ENCODE assay signal across 8 mouse cellular contexts in the genomic region with DNA sequence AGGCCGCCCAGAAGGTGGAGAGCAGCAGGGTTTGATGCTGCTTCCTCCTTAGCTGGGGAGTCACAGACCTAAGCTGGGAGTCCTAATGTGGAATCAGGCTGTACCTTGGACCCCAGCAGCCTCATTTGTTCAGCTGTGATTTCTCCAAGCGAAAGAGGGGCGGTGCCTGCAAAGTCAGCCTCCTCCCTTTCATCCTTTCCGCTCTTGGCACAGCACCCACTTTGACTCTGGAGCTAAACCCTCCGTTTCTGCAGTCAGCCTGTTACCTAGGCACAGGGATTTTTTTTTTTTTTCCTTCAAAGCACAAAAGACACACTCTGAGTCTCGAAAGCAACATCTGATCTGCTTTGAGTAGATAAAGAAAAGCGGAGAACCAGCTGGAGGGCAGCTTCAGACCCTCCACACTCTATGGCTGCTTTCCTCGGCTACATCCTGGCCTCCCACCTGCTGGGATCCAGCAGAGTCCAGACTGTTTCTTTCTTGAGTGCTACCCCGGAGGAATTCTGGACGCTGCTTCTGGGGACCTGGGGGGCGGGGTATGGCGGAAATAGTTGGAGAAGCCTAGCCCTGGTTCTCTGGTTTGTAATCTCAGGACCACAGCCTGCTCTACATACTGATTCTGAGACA. TPM values are rescaled to one million over a fixed set of nuclear protein-coding genes. Genes with fewer than 3 reads are reported as not detected.
DNase-seq lines count a peak whose midpoint lies in the region; ATAC-seq lines count a peak whose summit lies in the region.

No protein-coding gene starts in this region.

- DNase-seq in left cerebral cortex, adult 18-20 months (ENCODE audit: low spot score in 2 of 2): peak; percentile 47 to 53
- DNase-seq in left cerebral cortex, adult 11 months (ENCODE audit: low spot score): no peak
- peak; percentile 42 for DNase-seq in embryo, embryonic 10.5 days (ENCODE audit: low spot score)
- no peak for DNase-seq in thymus, postnatal 10 days (ENCODE audit: low spot score in 2 of 2)

- peak overlapping the region; percentile 59 for H3K27ac ChIP-seq in heart, embryonic 13.5 days (replicated peaks)
- H3K27ac ChIP-seq in kidney, embryonic 15.5 days: peak overlapping the region; percentile 78
- H3K27ac ChIP-seq in liver, embryonic 15.5 days (replicated peaks): peak overlapping the region; percentile 53
- H3K27ac ChIP-seq in neural tube, embryonic 14.5 days (ENCODE audit: low read depth, low read length): peak overlapping the region; percentile 6

- peaks cover 25% of the 10 kb centered on the region for H3K4me1 ChIP-seq in heart, embryonic 13.5 days
- H3K4me1 ChIP-seq in kidney, embryonic 15.5 days: peaks cover 24% of the 10 kb centered on the region
- peaks cover 12% of the 10 kb centered on the region for H3K4me1 ChIP-seq in liver, embryonic 15.5 days (replicated peaks)
- H3K4me1 ChIP-seq in neural tube, embryonic 14.5 days (ENCODE audit: control insufficient read depth, insufficient read depth, low read length): peaks cover 12% of the 10 kb centered on the region; the same call in 1 of the 2 replicates

- H3K4me2 ChIP-seq in heart, embryonic 13.5 days: peak overlapping the region; percentile 68
- H3K4me2 ChIP-seq in kidney, embryonic 15.5 days: peak overlapping the region; percentile 49
- peak overlapping the region; percentile 37 for H3K4me2 ChIP-seq in liver, embryonic 15.5 days
- peak overlapping the region; percentile 7 for H3K4me2 ChIP-seq in neural tube, embryonic 14.5 days (ENCODE audit: low read depth, low read length)

- no peaks in the 10 kb centered on the region for H3K36me3 ChIP-seq in heart, embryonic 13.5 days
- no peaks in the 10 kb centered on the region for H3K36me3 ChIP-seq in kidney, embryonic 15.5 days
- no peaks in the 10 kb centered on the region for H3K36me3 ChIP-seq in liver, embryonic 15.5 days (replicated peaks)
- H3K36me3 ChIP-seq in neural tube, embryonic 14.5 days (ENCODE audit: control insufficient read depth, insufficient read depth, low read length): no peaks in the 10 kb centered on the region

- ATAC-seq in heart, embryonic 13.5 days (ENCODE audit: extremely low read depth, insufficient number of reproducible peaks, low FRiP score, low TSS enrichment): no peak
- ATAC-seq in kidney, embryonic 15.5 days (replicated peaks; ENCODE audit: low FRiP score): peak; percentile 38; the same call in 1 of the 2 replicates
- peak; percentile 53 for ATAC-seq in liver, embryonic 15.5 days (ENCODE audit: insufficient read depth)
- peak; percentile 32; the same call in 1 of the 2 replicates for ATAC-seq in neural tube, embryonic 14.5 days (ENCODE audit: low read depth)

- H3K4me3 ChIP-seq in heart, embryonic 13.5 days: peak overlapping the region; percentile 36
- peak overlapping the region; percentile 17 for H3K4me3 ChIP-seq in kidney, embryonic 15.5 days (replicated peaks)
- peak overlapping the region; percentile 18 for H3K4me3 ChIP-seq in liver, embryonic 15.5 days (replicated peaks)
- no peak overlapping the region for H3K4me3 ChIP-seq in neural tube, embryonic 14.5 days (ENCODE audit: low read depth, low read length)

- WGBS in heart, embryonic 13.5 days: 5% methylated on average over 12 of the region's 12 CpGs
- WGBS in kidney, embryonic 15.5 days: 11% methylated on average over 12 of the region's 12 CpGs
- 15% methylated on average over 12 of the region's 12 CpGs for WGBS in liver, embryonic 15.5 days (ENCODE audit: insufficient replicate concordance)
- WGBS in neural tube, embryonic 14.5 days: 15% methylated on average over 12 of the region's 12 CpGs

- no peaks in the 10 kb centered on the region for H3K9me3 ChIP-seq in heart, embryonic 13.5 days
- H3K9me3 ChIP-seq in kidney, embryonic 15.5 days (replicated peaks): no peaks in the 10 kb centered on the region
- H3K9me3 ChIP-seq in liver, embryonic 15.5 days (replicated peaks): no peaks in the 10 kb centered on the region
- H3K9me3 ChIP-seq in neural tube, embryonic 14.5 days (ENCODE audit: control insufficient read depth, low read length): no peaks in the 10 kb centered on the region

- no peaks in the 10 kb centered on the region for H3K27me3 ChIP-seq in heart, embryonic 13.5 days (replicated peaks)
- H3K27me3 ChIP-seq in kidney, embryonic 15.5 days: no peaks in the 10 kb centered on the region
- no peaks in the 10 kb centered on the region for H3K27me3 ChIP-seq in liver, embryonic 15.5 days
- no peaks in the 10 kb centered on the region for H3K27me3 ChIP-seq in neural tube, embryonic 14.5 days (ENCODE audit: control insufficient read depth, insufficient read depth, low read length)

- H3K9ac ChIP-seq in heart, embryonic 13.5 days: peak overlapping the region; percentile 70
- no peak overlapping the region for H3K9ac ChIP-seq in kidney, embryonic 15.5 days
- H3K9ac ChIP-seq in liver, embryonic 15.5 days: no peak overlapping the region
- 0 out of 2 replicates have a peak overlapping the region, but pooled peaks have one; percentile 26 for H3K9ac ChIP-seq in neural tube, embryonic 14.5 days (replicated peaks; ENCODE audit: low read depth, low read length)

RNA-seq across cellular contexts. Expression of a gene that starts 25.1 kb away (rescaled TPM):
- total RNA-seq in left cerebral cortex, adult 18-20 months (2021): not detected
- polyA plus RNA-seq in heart, embryonic 13.5 days (2015; fragmentation: Nextera tagmentation; extraction: Ambion mirVana): not detected in 2 replicates
- not detected in 2 replicates for polyA plus RNA-seq in kidney, embryonic 15.5 days (2015; fragmentation: Nextera tagmentation; extraction: Ambion mirVana)
- not detected in 2 replicates for polyA plus RNA-seq in liver, embryonic 15.5 days (2015; fragmentation: Nextera tagmentation; extraction: Ambion mirVana)
- not detected in 2 replicates for polyA plus RNA-seq in neural tube, embryonic 14.5 days (2014; fragmentation: Nextera tagmentation; extraction: Ambion mirVana)

RNA-seq across cellular contexts. Expression of a gene that starts 39.6 kb away (rescaled TPM):
- total RNA-seq in left cerebral cortex, adult 18-20 months (2021): under 1 TPM; 0.66 to 0.70 TPM
- polyA plus RNA-seq in heart, embryonic 13.5 days (2015; fragmentation: Nextera tagmentation; extraction: Ambion mirVana): 4.7 and 5.0 TPM in 2 replicates
- 7.0 and 8.2 TPM in 2 replicates for polyA plus RNA-seq in kidney, embryonic 15.5 days (2015; fragmentation: Nextera tagmentation; extraction: Ambion mirVana)
- 0.50 and 0.51 TPM in 2 replicates for polyA plus RNA-seq in liver, embryonic 15.5 days (2015; fragmentation: Nextera tagmentation; extraction: Ambion mirVana)
- 3.8 and 4.4 TPM in 2 replicates for polyA plus RNA-seq in neural tube, embryonic 14.5 days (2014; fragmentation: Nextera tagmentation; extraction: Ambion mirVana)

RNA-seq across cellular contexts. Expression of a gene that starts 55.4 kb away (rescaled TPM):
- total RNA-seq in left cerebral cortex, adult 18-20 months (2021): 10 to 100 TPM; 61.2 to 65.4 TPM
- 18.0 and 18.4 TPM in 2 replicates for polyA plus RNA-seq in heart, embryonic 13.5 days (2015; fragmentation: Nextera tagmentation; extraction: Ambion mirVana)
- polyA plus RNA-seq in kidney, embryonic 15.5 days (2015; fragmentation: Nextera tagmentation; extraction: Ambion mirVana): 29.1 and 30.6 TPM in 2 replicates
- polyA plus RNA-seq in liver, embryonic 15.5 days (2015; fragmentation: Nextera tagmentation; extraction: Ambion mirVana): 8.5 and 10.5 TPM in 2 replicates
- polyA plus RNA-seq in neural tube, embryonic 14.5 days (2014; fragmentation: Nextera tagmentation; extraction: Ambion mirVana): 41.7 and 45.2 TPM in 2 replicates

Comparison
In these comparisons a context has a peak if more than half of its experiments do, and no peak if none do; other contexts are left out.
1. DNase-seq: peak in left cerebral cortex, adult 18-20 months (2 of 2) and embryo, embryonic 10.5 days (single experiment); none in left cerebral cortex, adult 11 months (single experiment) and thymus, postnatal 10 days (0 of 2).
2. H3K27ac ChIP-seq: peak in every context shown above with its lines; median percentile 78 in kidney, embryonic 15.5 days; 59 in heart, embryonic 13.5 days; 53 in liver, embryonic 15.5 days; 6 in neural tube, embryonic 14.5 days.
3. H3K4me2 ChIP-seq: peak in every context shown above with its lines; median percentile 68 in heart, embryonic 13.5 days; 49 in kidney, embryonic 15.5 days; 37 in liver, embryonic 15.5 days; 7 in neural tube, embryonic 14.5 days.
4. H3K9ac ChIP-seq: peak in heart, embryonic 13.5 days (single experiment) and neural tube, embryonic 14.5 days (single experiment); none in kidney, embryonic 15.5 days (single experiment) and liver, embryonic 15.5 days (single experiment).